Mouse (Mus musculus) forebrain, postnatal 0 days (tissue): ENCODE results near the gene Spint4. TPM values are rescaled to one million over a fixed set of nuclear protein-coding genes. Genes with fewer than 3 reads are reported as not detected.

Source experiments
- ATAC-seq: fragments of 200-750 bp; cut with Nextera tagmentation; 2 replicates; pipeline ENCODE4 v1.8.0; 2017; ENCODE audit warnings: mild to moderate bottlenecking, moderate library complexity
- DNase-seq: peaks from one replicate; pipeline ENCODE4 v3.0.0-alpha.2; 2015
- H3K27ac ChIP-seq: fragments of 300-500 bp; sonication (generic); 2 replicates; pipeline ENCODE4 v1.5.1; 2014; ENCODE audit warnings: low read depth, mild to moderate bottlenecking, antibody characterized with exemption, low read length, moderate library complexity, mixed read lengths
- H3K27me3 ChIP-seq: fragments of 300-500 bp; sonication (generic); 2 replicates; pipeline ENCODE4 v1.6.1; 2014; ENCODE audit warnings: mild to moderate bottlenecking, low read length, mixed read lengths; ENCODE audit not compliant: insufficient read depth
- H3K36me3 ChIP-seq: fragments of 300-500 bp; sonication (generic); 2 replicates; pipeline ENCODE4 v1.6.1; 2014; ENCODE audit warnings: mild to moderate bottlenecking, moderate library complexity; ENCODE audit not compliant: insufficient read depth
- H3K4me1 ChIP-seq: fragments of 300-500 bp; sonication (generic); 2 replicates; pipeline ENCODE4 v1.6.1; 2014; ENCODE audit warnings: antibody characterized with exemption; ENCODE audit not compliant: insufficient read depth
- H3K4me2 ChIP-seq: fragments of 300-500 bp; sonication (generic); 2 replicates; pipeline ENCODE4 v1.6.1; 2014; ENCODE audit warnings: low read depth, mild to moderate bottlenecking, moderate library complexity
- H3K4me3 ChIP-seq: fragments of 300-500 bp; sonication (generic); 2 replicates; pipeline ENCODE4 v1.5.1; 2014; ENCODE audit warnings: low read depth, low read length, mixed read lengths
- H3K9ac ChIP-seq: fragments of 300-500 bp; sonication (generic); 2 replicates; pipeline ENCODE4 v1.6.1; 2014; ENCODE audit warnings: mild to moderate bottlenecking
- H3K9me3 ChIP-seq: fragments of 300-500 bp; sonication (generic); 2 replicates; pipeline ENCODE4 v1.6.1; 2016; ENCODE audit warnings: low read length
- CTCF ChIP-seq: sonication (generic); IDR thresholded peaks from 2 replicates; pipeline ENCODE4 v1.5.1; 2016; ENCODE audit warnings: antibody characterized with exemption, control low read depth, low read depth
- WGBS: fragments of 180-500 bp; shearing (Covaris S2); extraction: QIAGEN DNeasy Blood & Tissue Kit; methylation state at CpG from one replicate; pipeline ENCODE4 v1.1.7; 2014; 5-methylcytosine and 5-hydroxymethylcytosine counted together
- polyA plus RNA-seq: library from polyadenylated mRNA; unstranded; fragments of >200 nt; fragmentation: Nextera tagmentation; extraction: Ambion mirVana; gene quantifications from 2 replicates; pipeline ENCODE4 v1.2.1, GENCODE M21; 2015
- total RNA-seq: library from RNA; depleted of rRNA; stranded (reverse); fragments of >200 nt; gene quantifications from 2 replicates; pipeline ENCODE4 v1.2.3, GENCODE M21; 2014; rRNA removed

Spint4 gene
- total and polyA plus RNA-seq, 2 experiments from 2014 or later = not detected

GRCm38 (mm10) chr2:164746693-164747092 lies 48.4 kb downstream of the Spint4 start:
- Histone ChIP-seq H3K4me1 (peaks cover 16% of the 10 kb centered on the region), H3K9me3 (no peaks in the 10 kb centered on the region), H3K27ac (no peak overlapping the region), H3K36me3 (peaks cover 14% of the 10 kb centered on the region), H3K4me3 (peak overlapping the region; percentile 92), H3K4me2 (peak overlapping the region; percentile 88), H3K9ac (peak overlapping the region; percentile 96), H3K27me3 (no peaks in the 10 kb centered on the region)
- WGBS = 60% methylated on average over 8 of the region's 8 CpGs
- no peak for ATAC-seq
- no peak for TF ChIP-seq CTCF
- no peak for DNase-seq

GRCm38 (mm10) chr2:164748191-164748590 lies 49.9 kb downstream of the Spint4 start:
- H3K9me3 ChIP-seq = no peaks in the 10 kb centered on the region
- no peak overlapping the region for H3K9ac ChIP-seq
- H3K4me3 ChIP-seq = no peak overlapping the region
- no peak for TF ChIP-seq CTCF
- H3K4me2 ChIP-seq = no peak overlapping the region
- 80% methylated on average over 4 of the region's 4 CpGs for WGBS
- H3K27me3 ChIP-seq = no peaks in the 10 kb centered on the region
- H3K36me3 ChIP-seq = peaks cover 21% of the 10 kb centered on the region
- no peak overlapping the region for H3K27ac ChIP-seq
- DNase-seq = no peak
- peaks cover 16% of the 10 kb centered on the region for H3K4me1 ChIP-seq
- ATAC-seq = no peak

- ATAC-seq (no peak), DNase-seq (no peak)
- Histone ChIP-seq H3K27ac (no peak overlapping the region), H3K4me3 (no peak overlapping the region), H3K9me3 (no peaks in the 10 kb centered on the region), H3K27me3 (no peaks in the 10 kb centered on the region), H3K4me2 (no peak overlapping the region), H3K4me1 (peaks cover 16% of the 10 kb centered on the region), H3K36me3 (peaks cover 27% of the 10 kb centered on the region), H3K9ac (no peak overlapping the region)
- no peak for TF ChIP-seq CTCF
- 89% methylated on average over 6 of the region's 6 CpGs for WGBS
Observed at GRCm38 (mm10) chr2:164748991-164749390, 50.7 kb downstream of the Spint4 start.

Other genes starting within 250 kb of the Spint4 start
Only the 30 nearest of the 32 such genes appear.
- 3.6 and 10.5 TPM in 2 replicates for gene Gm20458, start 237.5 kb upstream of the Spint4 start, total RNA-seq
- 10.0 and 10.7 TPM in 2 replicates for gene Gm20458, start 237.5 kb upstream of the Spint4 start, polyA plus RNA-seq
- gene Trp53tg5, start 224.8 kb upstream of the Spint4 start, total RNA-seq = not detected in 2 replicates
- gene Trp53tg5, start 224.8 kb upstream of the Spint4 start, polyA plus RNA-seq = not detected in 2 replicates
- gene Dbndd2, start 212.4 kb upstream of the Spint4 start, total RNA-seq = 21.7 and 23.9 TPM in 2 replicates
- gene Dbndd2, start 212.4 kb upstream of the Spint4 start, polyA plus RNA-seq = 10.9 and 17.6 TPM in 2 replicates
- gene Pigt, start 201.0 kb upstream of the Spint4 start, total RNA-seq = 47.6 and 77.6 TPM in 2 replicates
- 91.0 and 93.8 TPM in 2 replicates for gene Pigt, start 201.0 kb upstream of the Spint4 start, polyA plus RNA-seq
- gene Wfdc2, start 136.1 kb upstream of the Spint4 start, total RNA-seq = 1.5 and 6.1 TPM in 2 replicates
- 4.3 and 7.3 TPM in 2 replicates for gene Wfdc2, start 136.1 kb upstream of the Spint4 start, polyA plus RNA-seq
- gene Spint3, start 125.0 kb upstream of the Spint4 start, total RNA-seq = not detected in 2 replicates
- not detected in 2 replicates for gene Spint3, start 125.0 kb upstream of the Spint4 start, polyA plus RNA-seq
- gene Wfdc6a, start 113.1 kb upstream of the Spint4 start, total RNA-seq = not detected in 2 replicates
- 0.33 TPM in 1 of 2 replicates, not detected in the other for gene Wfdc6a, start 113.1 kb upstream of the Spint4 start, polyA plus RNA-seq
- gene Eppin, start 104.9 kb upstream of the Spint4 start, total RNA-seq = not detected in 2 replicates
- gene Eppin, start 104.9 kb upstream of the Spint4 start, polyA plus RNA-seq = 0.19 TPM in 1 of 2 replicates, not detected in the other
- not detected in 2 replicates for gene Wfdc6b, start 85.0 kb upstream of the Spint4 start, total RNA-seq
- not detected in 2 replicates for gene Wfdc6b, start 85.0 kb upstream of the Spint4 start, polyA plus RNA-seq
- not detected in 2 replicates for gene Wfdc8, start 84.9 kb upstream of the Spint4 start, total RNA-seq
- gene Wfdc8, start 84.9 kb upstream of the Spint4 start, polyA plus RNA-seq = not detected in 2 replicates
- not detected in 2 replicates for gene Wfdc16, start 59.7 kb upstream of the Spint4 start, total RNA-seq
- not detected in 2 replicates for gene Wfdc16, start 59.7 kb upstream of the Spint4 start, polyA plus RNA-seq
- not detected in 2 replicates for gene Wfdc10, start 42.5 kb upstream of the Spint4 start, total RNA-seq
- not detected in 2 replicates for gene Wfdc10, start 42.5 kb upstream of the Spint4 start, polyA plus RNA-seq
- gene Wfdc9, start 41.9 kb upstream of the Spint4 start, total RNA-seq = not detected in 2 replicates
- not detected in 2 replicates for gene Wfdc9, start 41.9 kb upstream of the Spint4 start, polyA plus RNA-seq
- not detected in 2 replicates for gene Wfdc11, start 24.4 kb upstream of the Spint4 start, total RNA-seq
- gene Wfdc11, start 24.4 kb upstream of the Spint4 start, polyA plus RNA-seq = not detected in 2 replicates
- gene Wfdc13, start 13.4 kb upstream of the Spint4 start, total RNA-seq = not detected in 2 replicates
- not detected in 2 replicates for gene Wfdc13, start 13.4 kb upstream of the Spint4 start, polyA plus RNA-seq
- gene Spint5, start 16.8 kb downstream of the Spint4 start, total RNA-seq = not detected in 2 replicates
- not detected in 2 replicates for gene Spint5, start 16.8 kb downstream of the Spint4 start, polyA plus RNA-seq
- gene Wfdc3, start 47.4 kb downstream of the Spint4 start, total RNA-seq = 0.54 and 0.81 TPM in 2 replicates
- gene Wfdc3, start 47.4 kb downstream of the Spint4 start, polyA plus RNA-seq = 0.89 and 1.1 TPM in 2 replicates
- gene Dnttip1, start 47.5 kb downstream of the Spint4 start, total RNA-seq = 23.2 and 26.1 TPM in 2 replicates
- 52.3 and 60.1 TPM in 2 replicates for gene Dnttip1, start 47.5 kb downstream of the Spint4 start, polyA plus RNA-seq
- 24.9 and 29.2 TPM in 2 replicates for gene Ube2c, start 71.4 kb downstream of the Spint4 start, total RNA-seq
- gene Ube2c, start 71.4 kb downstream of the Spint4 start, polyA plus RNA-seq = 30.9 and 38.4 TPM in 2 replicates
- gene Tnnc2, start 81.5 kb downstream of the Spint4 start, total RNA-seq = 0.38 and 2.9 TPM in 2 replicates
- 0.50 and 0.63 TPM in 2 replicates for gene Tnnc2, start 81.5 kb downstream of the Spint4 start, polyA plus RNA-seq
- 72.0 and 77.5 TPM in 2 replicates for gene Snx21, start 87.3 kb downstream of the Spint4 start, total RNA-seq
- gene Snx21, start 87.3 kb downstream of the Spint4 start, polyA plus RNA-seq = 48.5 and 50.2 TPM in 2 replicates
- 17.4 and 23.0 TPM in 2 replicates for gene Acot8, start 106.4 kb downstream of the Spint4 start, total RNA-seq
- gene Acot8, start 106.4 kb downstream of the Spint4 start, polyA plus RNA-seq = 13.7 and 17.1 TPM in 2 replicates
- gene Zswim3, start 106.6 kb downstream of the Spint4 start, total RNA-seq = 5.5 and 6.7 TPM in 2 replicates
- 2.6 and 5.2 TPM in 2 replicates for gene Zswim3, start 106.6 kb downstream of the Spint4 start, polyA plus RNA-seq
- gene Zswim1, start 124.2 kb downstream of the Spint4 start, total RNA-seq = 11.2 and 18.6 TPM in 2 replicates
- gene Zswim1, start 124.2 kb downstream of the Spint4 start, polyA plus RNA-seq = 27.5 and 32.6 TPM in 2 replicates
- 0.62 and 1.00 TPM in 2 replicates for gene Spata25, start 130.0 kb downstream of the Spint4 start, total RNA-seq
- gene Spata25, start 130.0 kb downstream of the Spint4 start, polyA plus RNA-seq = not detected in 2 replicates
- gene Ctsa, start 134.4 kb downstream of the Spint4 start, total RNA-seq = 86.2 and 93.8 TPM in 2 replicates
- 83.5 and 95.3 TPM in 2 replicates for gene Ctsa, start 134.4 kb downstream of the Spint4 start, polyA plus RNA-seq
- gene Neurl2, start 135.0 kb downstream of the Spint4 start, total RNA-seq = 5.0 and 5.4 TPM in 2 replicates
- 4.7 and 6.4 TPM in 2 replicates for gene Neurl2, start 135.0 kb downstream of the Spint4 start, polyA plus RNA-seq
- gene Pltp, start 159.2 kb downstream of the Spint4 start, total RNA-seq = 28.2 and 43.4 TPM in 2 replicates
- 67.9 and 80.7 TPM in 2 replicates for gene Pltp, start 159.2 kb downstream of the Spint4 start, polyA plus RNA-seq
- 67.3 and 82.2 TPM in 2 replicates for gene Pcif1, start 180.8 kb downstream of the Spint4 start, total RNA-seq
- gene Pcif1, start 180.8 kb downstream of the Spint4 start, polyA plus RNA-seq = 104 and 115 TPM in 2 replicates
- gene Zfp335, start 213.3 kb downstream of the Spint4 start, total RNA-seq = 20.9 and 26.0 TPM in 2 replicates
- 10.0 and 11.2 TPM in 2 replicates for gene Zfp335, start 213.3 kb downstream of the Spint4 start, polyA plus RNA-seq